8 mouse cellular contexts compared by ENCODE assay signal in the genomic region with DNA sequence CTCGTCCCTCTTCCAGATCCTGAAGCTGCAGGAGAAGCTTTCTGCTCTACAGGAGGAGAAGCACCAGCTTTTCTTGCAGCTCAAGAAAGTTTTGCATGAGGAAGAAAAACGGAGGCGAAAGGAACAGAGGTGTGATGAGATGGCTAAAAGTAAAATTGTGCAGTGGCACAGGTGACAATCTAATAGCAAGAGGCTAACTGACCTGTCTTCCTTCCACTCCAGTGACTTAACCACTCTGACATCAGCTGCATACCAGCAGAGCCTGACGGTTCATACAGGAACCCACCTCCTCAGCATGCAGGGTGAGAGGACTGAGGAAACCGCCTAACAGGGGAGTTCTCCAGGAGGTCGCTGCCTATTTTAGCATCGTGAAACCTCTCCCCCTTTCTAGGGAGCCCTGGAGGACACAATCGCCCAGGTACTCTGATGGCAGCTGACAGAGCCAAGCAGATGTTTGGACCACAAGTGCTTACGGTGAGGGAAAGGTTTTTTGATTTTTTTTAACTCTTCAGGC. TPM values are rescaled to one million over a fixed set of nuclear protein-coding genes. Genes with fewer than 3 reads are reported as not detected.
DNase-seq lines count a peak whose midpoint lies in the region; ATAC-seq and TF ChIP-seq lines count a peak whose summit lies in the region.

No protein-coding gene starts in this region.

- peak; percentile 74 for DNase-seq in heart, embryonic 10.5 days (ENCODE audit: low spot score)
- DNase-seq in heart, postnatal 25 days (ENCODE audit: low spot score) = no peak
- peak; percentile 50 for DNase-seq in A20 (ENCODE audit: low read depth, low spot score)
- DNase-seq in liver, embryonic 14.5 days (ENCODE audit: low read depth in 3 of 3, low spot score in 3 of 3) = no peak
- no peak for DNase-seq in thymus, postnatal 14 days
- no peak for DNase-seq in left cerebral cortex, postnatal 36 days (ENCODE audit: low spot score in 2 of 2)
- DNase-seq in Muller cell, postnatal 12 days (ENCODE audit: inconsistent ontology term) = no peak

- no peaks in the 10 kb centered on the region for H3K9me3 ChIP-seq in heart, embryonic 10.5 days
- no peaks in the 10 kb centered on the region for H3K9me3 ChIP-seq in forebrain, embryonic 15.5 days
- no peaks in the 10 kb centered on the region for H3K9me3 ChIP-seq in liver, embryonic 14.5 days (ENCODE audit: control insufficient read depth, low read length)

- H3K27me3 ChIP-seq in heart, embryonic 10.5 days (ENCODE audit: insufficient read depth, poor library complexity, severe bottlenecking) = no peaks in the 10 kb centered on the region
- no peaks in the 10 kb centered on the region for H3K27me3 ChIP-seq in forebrain, embryonic 15.5 days
- no peaks in the 10 kb centered on the region for H3K27me3 ChIP-seq in liver, embryonic 14.5 days (ENCODE audit: control insufficient read depth, insufficient read depth, low read length)

- peaks cover 55% of the 10 kb centered on the region for H3K4me1 ChIP-seq in heart, embryonic 10.5 days
- peaks cover 45% of the 10 kb centered on the region for H3K4me1 ChIP-seq in forebrain, embryonic 15.5 days
- peaks cover 36 to 51% of the 10 kb centered on the region in 2 experiments for H3K4me1 ChIP-seq in liver, embryonic 14.5 days (replicated peaks; ENCODE audit: control insufficient read depth in 2 of 2, insufficient read depth in 2 of 2, low read length in 1 of 2)

- no peak for TF ChIP-seq CTCF in liver, embryonic 14.5 days (IDR thresholded peaks at IDR 0.05; ENCODE audit: low read depth)

- no peak for TF ChIP-seq EP300 in liver, embryonic 14.5 days (IDR thresholded peaks at IDR 0.05; ENCODE audit: low read depth)

- WGBS in heart, embryonic 10.5 days = 37% methylated on average over 9 of the region's 9 CpGs
- WGBS in forebrain, embryonic 15.5 days = 36% methylated on average over 9 of the region's 9 CpGs
- 18% methylated on average over 9 of the region's 9 CpGs for WGBS in liver, embryonic 14.5 days (ENCODE audit: insufficient replicate concordance)

- H3K27ac ChIP-seq in heart, embryonic 10.5 days = peak overlapping the region; percentile 97
- H3K27ac ChIP-seq in forebrain, embryonic 15.5 days (replicated peaks) = no peak overlapping the region
- peak overlapping the region; percentile 95 for H3K27ac ChIP-seq in liver, embryonic 14.5 days

- peak overlapping the region; percentile 94 for H3K9ac ChIP-seq in forebrain, embryonic 15.5 days (replicated peaks)
- H3K9ac ChIP-seq in liver, embryonic 14.5 days (replicated peaks) = peak overlapping the region; percentile 92

- peak overlapping the region; percentile 91 for H3K4me3 ChIP-seq in heart, embryonic 10.5 days
- H3K4me3 ChIP-seq in forebrain, embryonic 15.5 days = peak overlapping the region; percentile 86
- peak overlapping the region; percentile 82 to 90 for H3K4me3 ChIP-seq in liver, embryonic 14.5 days (ENCODE audit: insufficient read depth in 1 of 2, low read depth in 2 of 2, low read length in 2 of 2)

- peaks cover 85% of the 10 kb centered on the region for H3K36me3 ChIP-seq in heart, embryonic 10.5 days
- H3K36me3 ChIP-seq in forebrain, embryonic 15.5 days = peaks cover 75% of the 10 kb centered on the region
- peaks cover 69% of the 10 kb centered on the region for H3K36me3 ChIP-seq in liver, embryonic 14.5 days (replicated peaks; ENCODE audit: control insufficient read depth, insufficient read depth, low read depth)

- intact Hi-C loops in heart, postnatal 25 days (cut with DNase I) = loop anchor here (5.0 kb wide), 1 partner anchor 233 kb away; the partner anchor contains the start of gene Senp3
- intact Hi-C loops in left cerebral cortex, postnatal 36 days (cut with DNase I) = no loop called here

- peak overlapping the region; percentile 91 for H3K4me2 ChIP-seq in forebrain, embryonic 15.5 days (replicated peaks)
- peak overlapping the region; percentile 100 for H3K4me2 ChIP-seq in liver, embryonic 14.5 days (ENCODE audit: low read depth)

- no peak for ATAC-seq in forebrain, embryonic 15.5 days (replicated peaks)
- ATAC-seq in liver, embryonic 14.5 days (ENCODE audit: insufficient read depth) = no peak

RNA-seq across cellular contexts. Expression of gene Gps2, which starts 1.3 kb away (rescaled TPM):
- polyA plus RNA-seq in heart, embryonic 10.5 days (2016; fragmentation: Nextera tagmentation; extraction: Ambion mirVana) = 55.2 and 69.4 TPM in 2 replicates
- total RNA-seq in heart, postnatal 25 days (2021) = 10 to 100 TPM; 24.1 to 26.7 TPM
- polyA plus RNA-seq in forebrain, embryonic 15.5 days (2015; fragmentation: Nextera tagmentation; extraction: Ambion mirVana) = 79.6 and 92.2 TPM in 2 replicates
- 79.5 and 93.1 TPM in 2 replicates for polyA plus RNA-seq in liver, embryonic 14.5 days (2012; rRNA removed)
- 82.7 and 91.2 TPM in 2 replicates for polyA plus RNA-seq in liver, embryonic 14.5 days (2014; fragmentation: Nextera tagmentation; extraction: Ambion mirVana)
- 10 to 100 TPM; 25.9 to 32.4 TPM for total RNA-seq in left cerebral cortex, postnatal 36 days (2021)

RNA-seq across cellular contexts. Expression of gene Eif5a, which starts 6.8 kb away (rescaled TPM):
- polyA plus RNA-seq in heart, embryonic 10.5 days (2016; fragmentation: Nextera tagmentation; extraction: Ambion mirVana) = 2,011 and 2,470 TPM in 2 replicates
- 100 to 1,000 TPM; 427 TPM for total RNA-seq in heart, postnatal 25 days (2021)
- 1,167 and 1,257 TPM in 2 replicates for polyA plus RNA-seq in forebrain, embryonic 15.5 days (2015; fragmentation: Nextera tagmentation; extraction: Ambion mirVana)
- 652 and 846 TPM in 2 replicates for polyA plus RNA-seq in liver, embryonic 14.5 days (2012; rRNA removed)
- polyA plus RNA-seq in liver, embryonic 14.5 days (2014; fragmentation: Nextera tagmentation; extraction: Ambion mirVana) = 1,316 and 1,415 TPM in 2 replicates
- total RNA-seq in left cerebral cortex, postnatal 36 days (2021) = 100 to 1,000 TPM; 406 to 453 TPM

RNA-seq across cellular contexts. Expression of gene Neurl4, which starts 14.1 kb away (rescaled TPM):
- polyA plus RNA-seq in heart, embryonic 10.5 days (2016; fragmentation: Nextera tagmentation; extraction: Ambion mirVana) = 8.3 and 12.7 TPM in 2 replicates
- total RNA-seq in heart, postnatal 25 days (2021) = 10 to 100 TPM; 44.9 to 46.0 TPM
- 18.5 and 23.0 TPM in 2 replicates for polyA plus RNA-seq in forebrain, embryonic 15.5 days (2015; fragmentation: Nextera tagmentation; extraction: Ambion mirVana)
- 13.1 and 20.5 TPM in 2 replicates for polyA plus RNA-seq in liver, embryonic 14.5 days (2012; rRNA removed)
- 2.5 and 3.4 TPM in 2 replicates for polyA plus RNA-seq in liver, embryonic 14.5 days (2014; fragmentation: Nextera tagmentation; extraction: Ambion mirVana)
- total RNA-seq in left cerebral cortex, postnatal 36 days (2021) = 100 to 1,000 TPM; 114 to 121 TPM

RNA-seq across cellular contexts. Expression of gene 2810408A11Rik, which starts 14.2 kb away (rescaled TPM):
- 5.5 and 8.7 TPM in 2 replicates for polyA plus RNA-seq in heart, embryonic 10.5 days (2016; fragmentation: Nextera tagmentation; extraction: Ambion mirVana)
- under 1 TPM; 0.17 to 0.23 TPM for total RNA-seq in heart, postnatal 25 days (2021)
- 19.9 and 20.7 TPM in 2 replicates for polyA plus RNA-seq in forebrain, embryonic 15.5 days (2015; fragmentation: Nextera tagmentation; extraction: Ambion mirVana)
- polyA plus RNA-seq in liver, embryonic 14.5 days (2012; rRNA removed) = 0.40 and 0.48 TPM in 2 replicates
- polyA plus RNA-seq in liver, embryonic 14.5 days (2014; fragmentation: Nextera tagmentation; extraction: Ambion mirVana) = 0.93 and 1.7 TPM in 2 replicates
- under 1 TPM in 1 of 2 experiments, not detected in 1; 0.64 TPM for total RNA-seq in left cerebral cortex, postnatal 36 days (2021)

RNA-seq across cellular contexts. Expression of gene Acap1, which starts 19.6 kb away (rescaled TPM):
- polyA plus RNA-seq in heart, embryonic 10.5 days (2016; fragmentation: Nextera tagmentation; extraction: Ambion mirVana) = 10.6 and 16.2 TPM in 2 replicates
- 1 to 10 TPM in 1 of 2 experiments, under 1 TPM in 1; 0.88 to 1.1 TPM for total RNA-seq in heart, postnatal 25 days (2021)
- polyA plus RNA-seq in forebrain, embryonic 15.5 days (2015; fragmentation: Nextera tagmentation; extraction: Ambion mirVana) = 0.48 and 0.51 TPM in 2 replicates
- 2.7 and 2.8 TPM in 2 replicates for polyA plus RNA-seq in liver, embryonic 14.5 days (2012; rRNA removed)
- polyA plus RNA-seq in liver, embryonic 14.5 days (2014; fragmentation: Nextera tagmentation; extraction: Ambion mirVana) = 2.9 and 3.3 TPM in 2 replicates
- under 1 TPM in 1 of 2 experiments, not detected in 1; 0.27 TPM for total RNA-seq in left cerebral cortex, postnatal 36 days (2021)

Comparison
In these comparisons a context has a peak if more than half of its experiments do, and no peak if none do; other contexts are left out.
1. DNase-seq: peak in heart, embryonic 10.5 days (single experiment) and A20 (single experiment); none in heart, postnatal 25 days (single experiment), liver, embryonic 14.5 days (0 of 3), thymus, postnatal 14 days (single experiment), left cerebral cortex, postnatal 36 days (0 of 2) and Muller cell, postnatal 12 days (single experiment).
2. Peak in every context shown above with its lines, with median percentiles within 50 percentile points of each other: H3K4me3 ChIP-seq.